Mouse (Mus musculus) MEL (cell line): ENCODE data around the gene Nacad. TPM values are rescaled to one million over a fixed set of nuclear protein-coding genes. Genes with fewer than 3 reads are reported as not detected.

Experiments used
- DNase-seq: peaks from one replicate; pipeline ENCODE4 v3.0.0; 2011; ENCODE audit warnings: low read depth, low spot score
- H3K27ac ChIP-seq: 2 replicates; pipeline ENCODE4 v1.5.1; 2012; ENCODE audit warnings: low read depth, mild to moderate bottlenecking, control low read depth, low read length, moderate library complexity; ENCODE audit not compliant: control insufficient read depth
- H3K27me3 ChIP-seq, 2 experiments: fragments of 150-350 bp in 1 of 2; sonication (generic) in 1 of 2; 2 replicates each; pipeline ENCODE4 v1.6.1; 2012; ENCODE audit warnings: low read length in 2 of 2, mild to moderate bottlenecking in 2 of 2, improper control_type of control experiment in 1 of 2, moderate library complexity in 1 of 2; ENCODE audit not compliant: insufficient read depth in 2 of 2, control insufficient read depth in 1 of 2
- H3K36me3 ChIP-seq, 2 experiments: 2 replicates each; pipeline ENCODE4 v1.6.1; 2012 to 2014; ENCODE audit warnings: low read length in 2 of 2, improper control_type of control experiment in 1 of 2, inconsistent platforms in 1 of 2, mild to moderate bottlenecking in 1 of 2; ENCODE audit not compliant: insufficient read depth in 2 of 2, control insufficient read depth in 1 of 2
- H3K4me1 ChIP-seq, 2 experiments: fragments of 150-350 bp in 1 of 2; sonication (generic) in 1 of 2; 2 replicates each; pipeline ENCODE4 v1.6.1; 2012; ENCODE audit warnings: low read length in 2 of 2, improper control_type of control experiment in 1 of 2, mild to moderate bottlenecking in 1 of 2; ENCODE audit not compliant: insufficient read depth in 2 of 2, control insufficient read depth in 1 of 2
- H3K4me3 ChIP-seq, 2 experiments: fragments of 150-350 bp in 1 of 2; sonication (generic) in 1 of 2; 2 replicates each; pipeline ENCODE4 v1.5.1; 2012; ENCODE audit warnings: low read depth in 2 of 2, low read length in 2 of 2, mild to moderate bottlenecking in 2 of 2, moderate library complexity in 2 of 2, control low read depth in 1 of 2, improper control_type of control experiment in 1 of 2; ENCODE audit not compliant: control insufficient read depth in 1 of 2, insufficient read depth in 1 of 2
- H3K79me2 ChIP-seq: 2 replicates; pipeline ENCODE4 v1.6.1; 2012; ENCODE audit warnings: mild to moderate bottlenecking, low read length, moderate library complexity; ENCODE audit not compliant: control insufficient read depth, poor library complexity, insufficient read depth
- H3K9ac ChIP-seq: 2 replicates; pipeline ENCODE4 v1.6.1; 2012; ENCODE audit warnings: low read depth, mild to moderate bottlenecking, control low read depth, low read length, moderate library complexity; ENCODE audit not compliant: control insufficient read depth, poor library complexity, severe bottlenecking
- H3K9me3 ChIP-seq: fragments of 150-350 bp; sonication (generic); replicated peaks from 2 replicates; pipeline ENCODE4 v1.6.1; 2012; ENCODE audit warnings: mild to moderate bottlenecking, low read length, improper control_type of control experiment, moderate library complexity; ENCODE audit not compliant: insufficient read depth
- CHD2 ChIP-seq: IDR thresholded peaks from 2 replicates; pipeline ENCODE4 v1.6.1; 2011; ENCODE audit warnings: low read length, improper control_type of control experiment
- CTCF ChIP-seq, 3 experiments: IDR thresholded peaks in 2 of 3; conservative IDR thresholded peaks in 1 of 3; 2 replicates each; pipeline ENCODE4 v1.5.1; 2011 to 2012; ENCODE audit warnings: low read length in 3 of 3, low read depth in 2 of 3, mild to moderate bottlenecking in 2 of 3, improper control_type of control experiment in 1 of 3, inconsistent platforms in 1 of 3, mixed read lengths in 1 of 3, moderate library complexity in 1 of 3; ENCODE audit not compliant: control insufficient read depth in 1 of 3, insufficient read depth in 1 of 3, poor library complexity in 1 of 3, severe bottlenecking in 1 of 3
- ELF1 ChIP-seq: IDR thresholded peaks from 2 replicates; pipeline ENCODE4 v1.6.1; 2014; ENCODE audit warnings: low read depth, mild to moderate bottlenecking, inconsistent platforms, low read length, improper control_type of control experiment, moderate library complexity
- EP300 ChIP-seq, 2 experiments: IDR thresholded peaks; 2 replicates each; pipeline ENCODE4 v1.6.1; 2011; ENCODE audit warnings: improper control_type of control experiment in 2 of 2, low read length in 2 of 2, low read depth in 1 of 2, mild to moderate bottlenecking in 1 of 2
- ETS1 ChIP-seq: IDR thresholded peaks from 2 replicates; pipeline ENCODE4 v1.6.1; 2012; ENCODE audit warnings: low read depth, mild to moderate bottlenecking, inconsistent platforms, low read length, improper control_type of control experiment, moderate library complexity
- GATA1 ChIP-seq: IDR thresholded peaks from 2 replicates; pipeline ENCODE4 v1.6.1; 2011; ENCODE audit warnings: low read depth, low read length, improper control_type of control experiment
- HCFC1 ChIP-seq: IDR thresholded peaks from 2 replicates; pipeline ENCODE4 v1.6.1; 2012; ENCODE audit warnings: low read depth, mild to moderate bottlenecking, inconsistent platforms, low read length, improper control_type of control experiment, moderate library complexity
- KAT2A ChIP-seq: conservative IDR thresholded peaks from 2 replicates; pipeline ENCODE4 v1.6.1; 2012; ENCODE audit warnings: low read depth, low read length, improper control_type of control experiment, inconsistent platforms
- MAX ChIP-seq: IDR thresholded peaks from 2 replicates; pipeline ENCODE4 v1.6.1; 2011; ENCODE audit warnings: low read length, improper control_type of control experiment
- MAZ ChIP-seq: IDR thresholded peaks from 2 replicates; pipeline ENCODE4 v1.6.1; 2012; ENCODE audit warnings: low read depth, mild to moderate bottlenecking, inconsistent platforms, low read length, improper control_type of control experiment
- MYB ChIP-seq: IDR thresholded peaks from 2 replicates; pipeline ENCODE4 v1.6.1; 2011; ENCODE audit warnings: mild to moderate bottlenecking, low read depth, low read length, improper control_type of control experiment
- POLR2AphosphoS2 ChIP-seq: IDR thresholded peaks from 2 replicates; pipeline ENCODE4 v1.6.1; 2011; ENCODE audit warnings: low read length, improper control_type of control experiment
- POLR2AphosphoS5 ChIP-seq: IDR thresholded peaks from 2 replicates; pipeline ENCODE4 v1.6.1; 2012; ENCODE audit warnings: low read depth, borderline replicate concordance, mild to moderate bottlenecking, inconsistent platforms, low read length, moderate library complexity, mixed read lengths
- RAD21 ChIP-seq: IDR thresholded peaks from 2 replicates; pipeline ENCODE4 v1.6.1; 2011; ENCODE audit warnings: mild to moderate bottlenecking, low read depth, low read length, improper control_type of control experiment
- SIN3A ChIP-seq: IDR thresholded peaks from 2 replicates; pipeline ENCODE4 v1.6.1; 2012; ENCODE audit warnings: low read length, improper control_type of control experiment, inconsistent platforms
- SMC3 ChIP-seq: IDR thresholded peaks from 2 replicates; pipeline ENCODE4 v1.6.1; 2011; ENCODE audit warnings: low read depth, low read length, improper control_type of control experiment
- TBP ChIP-seq: IDR thresholded peaks from 2 replicates; pipeline ENCODE4 v1.8.0; 2011; ENCODE audit warnings: low read depth, low read length, improper control_type of control experiment
- UBTF ChIP-seq: IDR thresholded peaks from 2 replicates; pipeline ENCODE4 v1.6.1; 2012; ENCODE audit warnings: low read depth, mild to moderate bottlenecking, inconsistent platforms, low read length, improper control_type of control experiment, moderate library complexity, borderline replicate concordance; ENCODE audit not compliant: insufficient read depth
- USF2 ChIP-seq, 2 experiments: IDR thresholded peaks; 2 replicates each; pipeline ENCODE4 v1.6.1; 2011 to 2012; ENCODE audit warnings: improper control_type of control experiment in 2 of 2, low read length in 2 of 2, borderline replicate concordance in 1 of 2, inconsistent platforms in 1 of 2, low read depth in 1 of 2, mild to moderate bottlenecking in 1 of 2; ENCODE audit not compliant: insufficient read depth in 1 of 2
- ZC3H11A ChIP-seq: IDR thresholded peaks from 2 replicates; pipeline ENCODE4 v1.6.1; 2012; ENCODE audit warnings: low read depth, mild to moderate bottlenecking, inconsistent platforms, low read length, improper control_type of control experiment
- ZMIZ1 ChIP-seq: IDR thresholded peaks from 2 replicates; pipeline ENCODE4 v1.6.1; 2012; ENCODE audit warnings: low read depth, mild to moderate bottlenecking, inconsistent platforms, low read length, improper control_type of control experiment, moderate library complexity
- ZNF384 ChIP-seq: IDR thresholded peaks from 2 replicates; pipeline ENCODE4 v1.6.1; 2012; ENCODE audit warnings: low read depth, mild to moderate bottlenecking, inconsistent platforms, low read length, improper control_type of control experiment
- polyA plus RNA-seq, 2 experiments: library from polyadenylated mRNA; stranded (reverse) in 1 of 2; unstranded in 1 of 2; fragments of >175 nt in 1 of 2; fragments of >200 nt in 1 of 2; gene quantifications; 2 replicates each; pipeline versions ENCODE4 v1.2.1 to v1.2.4; 2012; ENCODE audit warnings: low replicate concordance in 2 of 2, low read depth in 1 of 2; ENCODE audit not compliant: insufficient read length in 2 of 2, insufficient read depth in 1 of 2, missing spikeins in 1 of 2
- total RNA-seq: library from RNA; depleted of rRNA; stranded (reverse); fragments of 300-350 nt; gene quantifications from 2 replicates; pipeline ENCODE4 v1.2.3, GENCODE M21; 2012

Nacad gene
- total and polyA plus RNA-seq, 3 experiments: 0.12 to 0.32 TPM; not detected in 1

DNA sequence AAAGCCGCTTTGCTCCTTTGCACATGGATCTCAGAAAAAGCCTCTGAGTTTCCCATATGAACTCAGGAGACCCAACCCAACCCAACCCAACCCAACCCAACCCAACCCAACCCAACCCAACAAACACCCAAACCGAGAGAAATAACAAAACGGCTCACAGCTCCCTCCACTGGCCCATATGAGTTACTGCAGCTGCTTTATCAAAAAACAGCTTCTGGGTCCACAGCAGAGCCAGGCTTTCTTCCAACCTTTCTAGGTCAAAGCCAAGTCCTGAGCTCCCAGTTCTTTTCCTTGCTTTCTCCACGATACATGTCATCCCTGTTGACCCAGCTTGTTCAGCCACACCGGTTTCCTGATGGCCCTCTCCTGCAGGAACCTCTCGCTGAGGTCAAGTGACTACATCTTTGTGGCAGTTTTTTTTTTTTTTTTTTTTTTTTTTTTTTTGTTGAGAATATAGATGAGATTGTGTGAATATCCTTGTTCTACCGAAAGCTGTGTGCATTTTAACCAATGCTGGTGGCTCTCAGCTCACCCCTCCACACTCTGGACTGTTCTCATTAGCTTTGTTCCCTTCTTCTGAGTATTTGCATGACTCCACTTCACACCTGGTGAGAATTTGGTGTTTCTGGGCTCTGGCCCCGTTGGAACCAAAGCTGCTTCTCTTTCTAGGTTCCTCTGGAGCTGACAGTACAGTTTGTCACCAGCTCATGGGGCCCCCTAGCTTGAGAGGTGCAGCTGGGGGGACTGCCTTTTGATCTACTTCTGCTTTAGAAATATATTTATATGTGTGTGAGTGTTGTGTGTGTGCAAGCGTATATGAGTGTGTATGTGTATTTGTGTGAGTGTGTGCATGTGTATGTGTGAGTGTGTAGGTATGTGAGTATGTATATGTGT lies 42.2 kb upstream of the Nacad start:
- H3K36me3 ChIP-seq: no peaks in the 10 kb centered on the region
- H3K4me1 ChIP-seq: no peaks in the 10 kb centered on the region; a peak in 1 of 4 replicates
- TF ChIP-seq MAZ: no peak
- no peak for TF ChIP-seq TBP
- peak; percentile 85 for TF ChIP-seq ZNF384
- TF ChIP-seq UBTF: no peak
- TF ChIP-seq CTCF (IDR thresholded peaks at IDR 0.05 in 2 of 3, conservative IDR thresholded peaks at IDR 0.05 in 1 of 3; ENCODE audit: control insufficient read depth in 1 of 3, insufficient read depth in 1 of 3, low read depth in 2 of 3, low read length in 3 of 3, poor library complexity in 1 of 3, severe bottlenecking in 1 of 3): peak; percentile 47 to 68 (median 59); a peak in 5 of 6 replicates
- peak; percentile 57 for TF ChIP-seq RAD21
- TF ChIP-seq SIN3A: no peak
- TF ChIP-seq ZC3H11A: peak; percentile 52
- TF ChIP-seq SMC3: peak; percentile 55
- TF ChIP-seq CHD2: no peak
- H3K9ac ChIP-seq: no peak overlapping the region
- H3K27ac ChIP-seq: no peak overlapping the region
- DNase-seq: peak; percentile 52
- no peaks in the 10 kb centered on the region for H3K9me3 ChIP-seq
- H3K4me3 ChIP-seq: no peak overlapping the region
- peaks cover 0 to 6% of the 10 kb centered on the region in 2 experiments; a peak in 3 of 4 replicates for H3K27me3 ChIP-seq
- H3K79me2 ChIP-seq: no peaks in the 10 kb centered on the region

DNA sequence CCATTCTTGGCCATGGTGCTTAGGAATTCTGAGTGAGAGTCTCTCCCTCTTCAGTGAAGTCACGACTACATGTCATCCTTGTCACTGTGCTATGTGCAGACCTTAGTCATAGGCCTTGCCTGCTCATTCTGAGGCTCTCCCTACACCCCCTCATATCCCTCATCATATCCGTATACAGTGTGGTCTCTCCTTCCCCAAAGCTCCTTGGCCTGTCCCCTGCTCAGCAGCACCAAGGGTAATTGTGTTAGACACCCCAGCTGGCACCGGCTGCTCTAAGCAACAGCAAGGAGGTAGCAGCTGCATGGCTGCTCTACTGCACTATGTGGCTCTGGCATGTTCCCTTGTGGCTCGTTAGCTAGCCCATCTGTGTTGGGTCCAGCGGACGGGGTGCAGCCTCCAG lies 38.7 kb upstream of the Nacad start:
- no peaks in the 10 kb centered on the region; a peak in 1 of 4 replicates for H3K4me1 ChIP-seq
- H3K4me3 ChIP-seq: no peak overlapping the region
- H3K27ac ChIP-seq: no peak overlapping the region
- TF ChIP-seq ZMIZ1 (no peak), USF2 (IDR thresholded peaks at IDR 0.05; ENCODE audit: borderline replicate concordance in 1 of 2, insufficient read depth in 1 of 2, low read depth in 1 of 2, low read length in 2 of 2) (no peak), SMC3 (no peak), POLR2AphosphoS5 (no peak), MAZ (no peak), MAX (no peak), KAT2A (no peak), ELF1 (no peak), ETS1 (no peak), HCFC1 (no peak), GATA1 (no peak), EP300 (IDR thresholded peaks at IDR 0.05; ENCODE audit: low read depth in 1 of 2, low read length in 2 of 2) (no peak), POLR2AphosphoS2 (no peak), MYB (no peak), ZNF384 (no peak)
- TF ChIP-seq, all 39 proteins: peak for 0
- H3K79me2 ChIP-seq: no peaks in the 10 kb centered on the region
- no peak overlapping the region for H3K9ac ChIP-seq
- no peaks in the 10 kb centered on the region for H3K36me3 ChIP-seq
- peaks cover 0 to 8% of the 10 kb centered on the region in 2 experiments; a peak in 3 of 4 replicates for H3K27me3 ChIP-seq
- no peaks in the 10 kb centered on the region for H3K9me3 ChIP-seq
- DNase-seq: no peak
